Mouse (Mus musculus) lung, postnatal 0 days (tissue): ENCODE measurements around the gene Pnpla2. TPM values are rescaled to one million over a fixed set of nuclear protein-coding genes. Genes with fewer than 3 reads are reported as not detected.

Experiments
- ATAC-seq: fragments of 200-750 bp; cut with Nextera tagmentation; 2 replicates; pipeline ENCODE4 v1.8.0; 2017; ENCODE audit warnings: moderate library complexity
- DNase-seq: peaks from one replicate; pipeline ENCODE4 v3.0.0-alpha.2; 2016; ENCODE audit warnings: low spot score
- H3K27ac ChIP-seq: fragments of 300-500 bp; sonication (generic); 2 replicates; pipeline ENCODE4 v1.5.1; 2014; ENCODE audit warnings: antibody characterized with exemption, mild to moderate bottlenecking, low read length, mixed read lengths
- H3K27me3 ChIP-seq: fragments of 300-500 bp; sonication (generic); replicated peaks from 2 replicates; pipeline ENCODE4 v1.6.1; 2014; ENCODE audit warnings: low read length, mixed read lengths; ENCODE audit not compliant: insufficient read depth
- H3K36me3 ChIP-seq: fragments of 300-500 bp; sonication (generic); 2 replicates; pipeline ENCODE4 v1.6.1; 2014; ENCODE audit warnings: low read length, mixed read lengths; ENCODE audit not compliant: insufficient read depth
- H3K4me1 ChIP-seq: fragments of 300-500 bp; sonication (generic); 2 replicates; pipeline ENCODE4 v1.6.1; 2014; ENCODE audit warnings: antibody characterized with exemption, low read depth, low read length, mixed read lengths; ENCODE audit not compliant: insufficient read depth
- H3K4me2 ChIP-seq: fragments of 300-500 bp; sonication (generic); replicated peaks from 2 replicates; pipeline ENCODE4 v1.6.1; 2014; ENCODE audit warnings: low read depth, mild to moderate bottlenecking, low read length, moderate library complexity, mixed read lengths
- H3K4me3 ChIP-seq: fragments of 300-500 bp; sonication (generic); 2 replicates; pipeline ENCODE4 v1.5.1; 2014; ENCODE audit warnings: low read depth, low read length
- H3K9ac ChIP-seq: fragments of 300-500 bp; sonication (generic); replicated peaks from 2 replicates; pipeline ENCODE4 v1.6.1; 2014; ENCODE audit warnings: low read depth, mild to moderate bottlenecking
- H3K9me3 ChIP-seq: fragments of 300-500 bp; sonication (generic); 2 replicates; pipeline ENCODE4 v1.6.1; 2016; ENCODE audit warnings: low read length, mixed read lengths
- CTCF ChIP-seq: IDR thresholded peaks from 2 replicates; pipeline ENCODE4 v1.5.1; 2016; ENCODE audit warnings: antibody characterized with exemption, mild to moderate bottlenecking
- EP300 ChIP-seq: IDR thresholded peaks from 2 replicates; pipeline ENCODE4 v1.6.1; 2016; ENCODE audit warnings: antibody characterized with exemption, mild to moderate bottlenecking, control low read depth
- WGBS: fragments of 180-500 bp; shearing (Covaris S2); extraction: QIAGEN DNeasy Blood & Tissue Kit; methylation state at CpG from one replicate; pipeline ENCODE4 v1.1.7; 2014; 5-methylcytosine and 5-hydroxymethylcytosine counted together
- polyA plus RNA-seq: library from polyadenylated mRNA; unstranded; fragments of >200 nt; fragmentation: Nextera tagmentation; extraction: Ambion mirVana; gene quantifications from 2 replicates; pipeline ENCODE4 v1.2.1, GENCODE M21; 2015

The Pnpla2 gene
- polyA plus RNA-seq, 1 experiment from 2014 or later: 116 TPM

- ATAC-seq (peak; percentile 16; the same call in 1 of the 2 replicates), DNase-seq (no peak)
- Histone ChIP-seq H3K9me3 (no peaks in the 10 kb centered on the region), H3K36me3 (peaks cover 3% of the 10 kb centered on the region; the same call in 1 of the 2 replicates), H3K4me2 (peak overlapping the region; percentile 94), H3K9ac (peak overlapping the region; percentile 36), H3K4me1 (peaks cover 36% of the 10 kb centered on the region), H3K27me3 (0 out of 2 replicates have a peak, but pooled peaks cover 3% of the 10 kb centered on the region), H3K4me3 (peak overlapping the region; percentile 68), H3K27ac (peak overlapping the region; percentile 98)
- 1% methylated on average over 7 of the region's 7 CpGs for WGBS
- TF ChIP-seq EP300 (no peak), CTCF (peak; percentile 48)
Measured at GRCm38 (mm10) chr7:141476981-141477370, 22.0 kb downstream of the Pnpla2 start.

GRCm38 (mm10) chr7:141477578-141478269, 22.7 kb downstream of the Pnpla2 start:
- DNase-seq (no peak), ATAC-seq (no peak)
- Histone ChIP-seq H3K9me3 (no peaks in the 10 kb centered on the region), H3K9ac (no peak overlapping the region; the same call in 1 of the 2 replicates), H3K36me3 (no peaks in the 10 kb centered on the region), H3K4me3 (no peak overlapping the region), H3K4me2 (peak overlapping the region; percentile 94), H3K4me1 (peaks cover 44% of the 10 kb centered on the region), H3K27ac (peak overlapping the region; percentile 98), H3K27me3 (0 out of 2 replicates have a peak, but pooled peaks cover 3% of the 10 kb centered on the region)
- 8% methylated on average over 4 of the region's 4 CpGs for WGBS
- TF ChIP-seq CTCF: no peak

GRCm38 (mm10) chr7:141478270-141478748, 23.3 kb downstream of the Pnpla2 start:
- no peak overlapping the region for H3K4me3 ChIP-seq
- H3K36me3 ChIP-seq: no peaks in the 10 kb centered on the region
- H3K9ac ChIP-seq: no peak overlapping the region; the same call in 1 of the 2 replicates
- peaks cover 45% of the 10 kb centered on the region for H3K4me1 ChIP-seq
- H3K27me3 ChIP-seq: 0 out of 2 replicates have a peak, but pooled peaks cover 3% of the 10 kb centered on the region
- 42% methylated on average over 5 of the region's 5 CpGs for WGBS
- no peak for TF ChIP-seq CTCF
- TF ChIP-seq EP300: no peak
- ATAC-seq: no peak
- no peaks in the 10 kb centered on the region for H3K9me3 ChIP-seq
- no peak overlapping the region; the same call in 1 of the 2 replicates for H3K4me2 ChIP-seq
- peak overlapping the region; percentile 98 for H3K27ac ChIP-seq
- no peak for DNase-seq

GRCm38 (mm10) chr7:141480842-141481497, 26.0 kb downstream of the Pnpla2 start:
- peak; percentile 18 for ATAC-seq
- Histone ChIP-seq H3K4me3 (no peak overlapping the region), H3K27me3 (0 out of 2 replicates have a peak, but pooled peaks cover 3% of the 10 kb centered on the region), H3K4me1 (peaks cover 34% of the 10 kb centered on the region), H3K27ac (no peak overlapping the region), H3K9ac (no peak overlapping the region), H3K4me2 (peak overlapping the region; percentile 88), H3K36me3 (no peaks in the 10 kb centered on the region), H3K9me3 (no peaks in the 10 kb centered on the region)
- 11% methylated on average over 10 of the region's 10 CpGs for WGBS
- DNase-seq: peak; percentile 84
- peak; percentile 98 for TF ChIP-seq CTCF
- TF ChIP-seq EP300: no peak

GRCm38 (mm10) chr7:141481498-141482401, 26.8 kb downstream of the Pnpla2 start:
- H3K36me3 ChIP-seq: no peaks in the 10 kb centered on the region
- H3K9ac ChIP-seq: 0 out of 2 replicates have a peak overlapping the region, but pooled peaks have one; percentile 5
- H3K9me3 ChIP-seq: no peaks in the 10 kb centered on the region
- ATAC-seq (no peak), DNase-seq (peak; percentile 74)
- 0 out of 2 replicates have a peak, but pooled peaks cover 3% of the 10 kb centered on the region for H3K27me3 ChIP-seq
- peaks cover 33% of the 10 kb centered on the region for H3K4me1 ChIP-seq
- 1% methylated on average over 46 of the region's 81 CpGs for WGBS
- peak overlapping the region; percentile 88 for H3K4me2 ChIP-seq
- H3K4me3 ChIP-seq: peak overlapping the region; percentile 39
- no peak overlapping the region for H3K27ac ChIP-seq
- no peak for TF ChIP-seq EP300
- peak; percentile 66 for TF ChIP-seq CTCF
